Comparison of ENCODE assay signal across 9 mouse cellular contexts in genomic region chr5:120156166-120156909, GRCm38 (mm10). TPM values are rescaled to one million over a fixed set of nuclear protein-coding genes. Genes with fewer than 3 reads are reported as not detected.
DNase-seq lines count a peak whose midpoint lies in the region; ATAC-seq lines count a peak whose summit lies in the region.
"Had no signal": no experiment of that assay in that cellular context is flagged by ENCODE, and none has a peak within 500 bp of the region (broad histone marks: within the 10 kb centered on the region; RNA-seq: fewer than 3 reads in every experiment).

No protein-coding gene starts in this region.

- 0 out of 2 replicates have a peak, but pooled peaks cover 4% of the 10 kb centered on the region for H3K4me1 ChIP-seq in neural tube, embryonic 11.5 days (ENCODE audit: control insufficient read depth, insufficient read depth, low read length)
- H3K4me1 ChIP-seq in heart, embryonic 14.5 days (ENCODE audit: control insufficient read depth in 2 of 2, insufficient read depth in 2 of 2, low read length in 2 of 2) = peaks cover 10 to 15% of the 10 kb centered on the region in 2 experiments; a peak in 3 of 4 replicates
- H3K4me1 ChIP-seq in kidney, embryonic 16.5 days (ENCODE audit: insufficient read depth, low read length) = peaks cover 23% of the 10 kb centered on the region
- H3K4me1 ChIP-seq: lung, embryonic 15.5 days had no signal

- ATAC-seq in neural tube, embryonic 11.5 days (ENCODE audit: insufficient read depth, low FRiP score, low TSS enrichment) = no peak
- peak; percentile 56 for ATAC-seq in heart, embryonic 14.5 days (ENCODE audit: insufficient number of reproducible peaks, insufficient read depth, low FRiP score, low read depth)
- no peak for ATAC-seq in kidney, embryonic 16.5 days (ENCODE audit: low FRiP score, low TSS enrichment)
- no peak for ATAC-seq in activated CD4-positive, CD25-positive, alpha-beta regulatory T cell, adult 4 months

- H3K9me3 ChIP-seq in neural tube, embryonic 11.5 days (ENCODE audit: control insufficient read depth, low read length) = no peaks in the 10 kb centered on the region
- H3K9me3 ChIP-seq in heart, embryonic 14.5 days (ENCODE audit: control insufficient read depth, low read length) = no peaks in the 10 kb centered on the region
- H3K9me3 ChIP-seq in kidney, embryonic 16.5 days (ENCODE audit: low read length) = no peaks in the 10 kb centered on the region
- H3K9me3 ChIP-seq: lung, embryonic 15.5 days had no signal

- no peak overlapping the region for H3K4me3 ChIP-seq in neural tube, embryonic 11.5 days (ENCODE audit: low read depth, low read length)
- no peak overlapping the region for H3K4me3 ChIP-seq in heart, embryonic 14.5 days (ENCODE audit: control insufficient read depth in 1 of 2, insufficient read depth in 1 of 2, low read depth in 1 of 2, low read length in 2 of 2)
- no peak overlapping the region for H3K4me3 ChIP-seq in kidney, embryonic 16.5 days (ENCODE audit: low read length)
- H3K4me3 ChIP-seq: lung, embryonic 15.5 days had no signal

- H3K4me2 ChIP-seq in neural tube, embryonic 11.5 days (ENCODE audit: low read depth) = no peak overlapping the region
- H3K4me2 ChIP-seq in heart, embryonic 14.5 days (ENCODE audit: low read length) = peak overlapping the region; percentile 8; the same call in 1 of the 2 replicates
- no peak overlapping the region for H3K4me2 ChIP-seq in kidney, embryonic 16.5 days (replicated peaks; ENCODE audit: low read depth, low read length)
- H3K4me2 ChIP-seq: lung, embryonic 15.5 days had no signal

- H3K27ac ChIP-seq in neural tube, embryonic 11.5 days (ENCODE audit: low read depth, low read length) = no peak overlapping the region
- H3K27ac ChIP-seq in heart, embryonic 14.5 days (replicated peaks in 1 of 2; ENCODE audit: control insufficient read depth in 1 of 2, insufficient read depth in 1 of 2, low read depth in 2 of 2, low read length in 2 of 2) = 0 out of 4 replicates have a peak overlapping the region, but pooled peaks of 1 of the 2 experiments have one; percentile 14
- H3K27ac ChIP-seq in kidney, embryonic 16.5 days (ENCODE audit: low read length) = no peak overlapping the region; the same call in 1 of the 2 replicates
- H3K27ac ChIP-seq: lung, embryonic 15.5 days had no signal

- no peak for DNase-seq in neural tube, embryonic 11.5 days (ENCODE audit: low spot score)
- DNase-seq in neural tube, embryonic 10.5 days (ENCODE audit: extremely low spot score, low spot score) = no peak
- no peak for DNase-seq in right cerebral cortex, postnatal 36 days (ENCODE audit: low spot score in 2 of 2)
- DNase-seq in c-Kit-positive CD71-positive TER-119-positive erythroid progenitor cells, embryonic 14.5 days (ENCODE audit: low spot score) = no peak
- no peak for DNase-seq in left cerebral cortex, adult 11 months (ENCODE audit: low spot score)

- WGBS in neural tube, embryonic 11.5 days = 74% methylated on average over 21 of the region's 21 CpGs
- 44% methylated on average over 21 of the region's 21 CpGs for WGBS in heart, embryonic 14.5 days
- WGBS in kidney, embryonic 16.5 days = 50% methylated on average over 21 of the region's 21 CpGs

- 0 out of 2 replicates have a peak overlapping the region, but pooled peaks have one; percentile 7 for H3K9ac ChIP-seq in neural tube, embryonic 11.5 days (ENCODE audit: low read length)
- no peak overlapping the region for H3K9ac ChIP-seq in heart, embryonic 14.5 days (ENCODE audit: low read length)
- H3K9ac ChIP-seq in kidney, embryonic 16.5 days (replicated peaks; ENCODE audit: low read length) = 0 out of 2 replicates have a peak overlapping the region, but pooled peaks have one; percentile 13
- H3K9ac ChIP-seq: lung, embryonic 15.5 days had no signal

- no peaks in the 10 kb centered on the region for H3K36me3 ChIP-seq in neural tube, embryonic 11.5 days (ENCODE audit: control insufficient read depth, insufficient read depth, low read length)
- 0 out of 2 replicates have a peak, but pooled peaks cover 14% of the 10 kb centered on the region for H3K36me3 ChIP-seq in heart, embryonic 14.5 days (ENCODE audit: control insufficient read depth, insufficient read depth, low read length)
- no peaks in the 10 kb centered on the region for H3K36me3 ChIP-seq in kidney, embryonic 16.5 days (ENCODE audit: insufficient read depth, low read length)
- H3K36me3 ChIP-seq: lung, embryonic 15.5 days had no signal

- H3K27me3 ChIP-seq in neural tube, embryonic 11.5 days (ENCODE audit: control insufficient read depth, insufficient read depth, low read length) = no peaks in the 10 kb centered on the region
- no peaks in the 10 kb centered on the region for H3K27me3 ChIP-seq in heart, embryonic 14.5 days (ENCODE audit: control insufficient read depth, insufficient read depth, low read length)
- H3K27me3 ChIP-seq in kidney, embryonic 16.5 days (ENCODE audit: insufficient read depth, low read length) = no peaks in the 10 kb centered on the region
- H3K27me3 ChIP-seq: lung, embryonic 15.5 days had no signal

RNA-seq across cellular contexts. Expression of gene Rbm19, which starts 40.1 kb away (rescaled TPM):
- polyA plus RNA-seq in neural tube, embryonic 11.5 days (2014; fragmentation: Nextera tagmentation; extraction: Ambion mirVana) = 22.2 and 24.4 TPM in 2 replicates
- 11.8 and 15.6 TPM in 2 replicates for polyA plus RNA-seq in heart, embryonic 14.5 days (2014; fragmentation: Nextera tagmentation; extraction: Ambion mirVana)
- 26.0 and 28.1 TPM in 2 replicates for polyA plus RNA-seq in kidney, embryonic 16.5 days (2015; fragmentation: Nextera tagmentation; extraction: Ambion mirVana)
- 10 to 100 TPM; 11.2 to 12.2 TPM for polyA plus RNA-seq in activated CD4-positive, CD25-positive, alpha-beta regulatory T cell, adult 4 months (2017; shearing (Covaris generic))
